Mouse (Mus musculus) liver, adult 2 months (tissue): Measurements from ENCODE around the gene Hsd17b1. TPM values are rescaled to one million over a fixed set of nuclear protein-coding genes. Genes with fewer than 3 reads are reported as not detected.

Experiments
- DNase-seq: peaks from one replicate; pipeline ENCODE4 v3.0.0-alpha.2; 2011; ENCODE audit warnings: low read depth, low spot score; ENCODE audit errors: extremely low read depth
- H3K27ac ChIP-seq: fragments of 200-500 bp; replicated peaks from 2 replicates; pipeline ENCODE4 v1.5.1; 2012; ENCODE audit warnings: low read depth, mild to moderate bottlenecking, control low read depth, inconsistent platforms, low read length; ENCODE audit not compliant: insufficient read depth
- H3K27me3 ChIP-seq: fragments of 200-500 bp; 2 replicates; pipeline ENCODE4 v1.6.1; 2012; ENCODE audit warnings: mild to moderate bottlenecking, moderate library complexity, low read length, inconsistent platforms; ENCODE audit not compliant: control insufficient read depth, insufficient read depth
- H3K36me3 ChIP-seq: fragments of 200-500 bp; 2 replicates; pipeline ENCODE4 v1.6.1; 2012; ENCODE audit warnings: low read length, inconsistent platforms; ENCODE audit not compliant: control insufficient read depth, insufficient read depth
- H3K4me1 ChIP-seq: fragments of 200-500 bp; 2 replicates; pipeline ENCODE4 v1.6.1; 2011; ENCODE audit warnings: low read length; ENCODE audit not compliant: control insufficient read depth, insufficient read depth
- H3K4me3 ChIP-seq: fragments of 200-500 bp; 2 replicates; pipeline ENCODE4 v1.5.1; 2011; ENCODE audit warnings: low read depth, mild to moderate bottlenecking, control low read depth, low read length, moderate library complexity; ENCODE audit not compliant: insufficient read depth
- H3K79me2 ChIP-seq: fragments of 200-500 bp; 2 replicates; pipeline ENCODE4 v1.6.1; 2012; ENCODE audit warnings: inconsistent platforms, mild to moderate bottlenecking, low read length, moderate library complexity; ENCODE audit not compliant: control insufficient read depth, insufficient read depth
- H3K9ac ChIP-seq: fragments of 200-500 bp; 2 replicates; pipeline ENCODE4 v1.6.1; 2012; ENCODE audit warnings: low read depth, mild to moderate bottlenecking, control low read depth, inconsistent platforms, low read length
- CTCF ChIP-seq: fragments of 200-500 bp; IDR thresholded peaks from 2 replicates; pipeline ENCODE4 v1.5.1; 2011; ENCODE audit warnings: low read depth, low read length, control low read depth
- POLR2A ChIP-seq: fragments of 200-500 bp; IDR thresholded peaks from 2 replicates; pipeline ENCODE4 v1.6.1; 2011; ENCODE audit warnings: low read length, control low read depth; ENCODE audit not compliant: insufficient read depth; ENCODE audit errors: extremely low read depth
- WGBS: fragments of 180-500 bp; shearing (Covaris S2); methylation state at CpG from one replicate; pipeline ENCODE4 v1.1.7; 2018; 5-methylcytosine and 5-hydroxymethylcytosine counted together
- polyA plus RNA-seq: library from polyadenylated mRNA; depleted of rRNA; stranded (reverse); fragments of >200 nt; gene quantifications from 2 replicates; pipeline ENCODE4 v1.2.3, GENCODE M21; 2012
- total RNA-seq: library from RNA; depleted of rRNA; stranded (reverse); fragments of >200 nt; gene quantifications from 2 replicates; pipeline ENCODE4 v1.2.3, GENCODE M21; 2014

The Hsd17b1 gene
- total and polyA plus RNA-seq, 2 experiments: 0.37 TPM

DNA sequence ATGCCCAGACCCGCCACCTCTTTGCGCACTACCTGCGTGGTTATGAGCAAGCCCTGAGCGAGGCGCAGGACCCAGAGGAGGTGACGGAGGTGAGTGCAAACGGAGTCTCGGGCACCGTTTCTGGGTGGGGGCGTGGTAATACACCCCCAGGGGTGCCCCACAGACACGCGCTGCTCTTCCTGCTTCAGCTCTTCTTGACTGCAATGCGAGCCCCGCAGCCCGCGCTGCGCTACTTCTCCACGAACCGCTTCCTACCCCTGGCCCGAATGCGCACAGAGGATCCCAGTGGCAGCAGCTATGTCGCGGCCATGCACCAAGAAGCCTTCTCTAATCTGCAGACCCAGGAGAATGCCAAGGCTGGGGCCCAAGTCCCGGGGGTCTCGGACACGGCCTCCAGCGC is 1.5 kb downstream of the Hsd17b1 start:
- Histone ChIP-seq H3K27me3 (no peaks in the 10 kb centered on the region), H3K4me1 (peaks cover 14% of the 10 kb centered on the region), H3K79me2 (peaks cover 6% of the 10 kb centered on the region; the same call in 1 of the 2 replicates), H3K27ac (no peak overlapping the region), H3K9ac (no peak overlapping the region), H3K36me3 (no peaks in the 10 kb centered on the region), H3K4me3 (no peak overlapping the region)
- DNase-seq: no peak
- TF ChIP-seq POLR2A (no peak), CTCF (no peak)
- 40% methylated on average over 27 of the region's 27 CpGs for WGBS

DNA sequence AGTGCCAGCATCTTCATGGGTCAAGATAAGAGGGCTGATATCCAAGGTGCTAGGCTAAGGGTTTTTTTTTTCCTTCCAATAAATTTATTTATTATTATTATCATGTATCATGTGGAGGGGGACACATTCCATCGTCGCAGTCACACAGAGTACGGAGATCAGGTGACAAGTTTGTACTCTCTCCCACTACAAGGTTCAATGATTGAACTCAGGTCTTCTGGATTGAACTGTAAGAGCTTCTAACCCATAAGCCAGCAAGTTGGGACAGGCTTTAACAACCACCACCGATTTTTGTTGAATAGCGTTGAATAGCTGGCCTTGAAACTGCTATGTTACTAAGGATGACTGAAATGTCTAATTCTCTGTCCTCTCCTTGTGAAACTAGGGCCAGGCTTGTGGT is 2.2 kb downstream of the Hsd17b1 start:
- no peaks in the 10 kb centered on the region for H3K27me3 ChIP-seq

DNA sequence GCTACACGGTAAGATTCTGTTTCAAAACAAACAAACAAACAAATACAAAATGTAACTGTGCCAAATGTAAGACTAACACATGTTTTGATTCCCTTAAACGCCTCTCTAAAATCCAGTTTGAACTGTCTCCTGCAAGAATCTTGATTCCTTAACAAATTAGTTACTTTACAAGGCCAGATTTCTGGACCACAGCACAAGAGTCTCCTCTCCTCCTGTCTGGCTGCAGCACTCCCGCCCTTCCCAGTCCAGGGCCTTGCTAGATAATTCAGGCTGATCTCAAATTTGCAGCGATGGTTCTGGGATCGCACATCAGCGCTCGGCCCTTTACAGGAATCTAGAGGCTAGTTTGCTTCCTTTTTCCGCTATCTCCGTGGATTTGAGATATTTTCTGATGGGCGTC is 3.4 kb downstream of the Hsd17b1 start:
- no peaks in the 10 kb centered on the region for H3K36me3 ChIP-seq
- WGBS: 7% methylated on average over 10 of the region's 10 CpGs
- no peaks in the 10 kb centered on the region for H3K27me3 ChIP-seq
- H3K79me2 ChIP-seq: peaks cover 6% of the 10 kb centered on the region; the same call in 1 of the 2 replicates
- H3K4me1 ChIP-seq: peaks cover 19% of the 10 kb centered on the region
- H3K27ac ChIP-seq: peak overlapping the region; percentile 79
- no peak for TF ChIP-seq CTCF
- TF ChIP-seq POLR2A: no peak
- DNase-seq: no peak
- H3K9ac ChIP-seq: peak overlapping the region; percentile 67
- 0 out of 2 replicates have a peak overlapping the region, but pooled peaks have one; percentile 43 for H3K4me3 ChIP-seq

More for the DNA sequence above, 2.2 kb downstream of the Hsd17b1 start:
- Histone ChIP-seq H3K9ac (no peak overlapping the region), H3K79me2 (peaks cover 6% of the 10 kb centered on the region; the same call in 1 of the 2 replicates), H3K27ac (no peak overlapping the region), H3K4me1 (peaks cover 14% of the 10 kb centered on the region), H3K36me3 (no peaks in the 10 kb centered on the region), H3K4me3 (no peak overlapping the region)
- peak; percentile 26 for DNase-seq
- TF ChIP-seq CTCF: no peak
- TF ChIP-seq POLR2A: no peak
- WGBS: 79% methylated on average over 5 of the region's 5 CpGs

DNA sequence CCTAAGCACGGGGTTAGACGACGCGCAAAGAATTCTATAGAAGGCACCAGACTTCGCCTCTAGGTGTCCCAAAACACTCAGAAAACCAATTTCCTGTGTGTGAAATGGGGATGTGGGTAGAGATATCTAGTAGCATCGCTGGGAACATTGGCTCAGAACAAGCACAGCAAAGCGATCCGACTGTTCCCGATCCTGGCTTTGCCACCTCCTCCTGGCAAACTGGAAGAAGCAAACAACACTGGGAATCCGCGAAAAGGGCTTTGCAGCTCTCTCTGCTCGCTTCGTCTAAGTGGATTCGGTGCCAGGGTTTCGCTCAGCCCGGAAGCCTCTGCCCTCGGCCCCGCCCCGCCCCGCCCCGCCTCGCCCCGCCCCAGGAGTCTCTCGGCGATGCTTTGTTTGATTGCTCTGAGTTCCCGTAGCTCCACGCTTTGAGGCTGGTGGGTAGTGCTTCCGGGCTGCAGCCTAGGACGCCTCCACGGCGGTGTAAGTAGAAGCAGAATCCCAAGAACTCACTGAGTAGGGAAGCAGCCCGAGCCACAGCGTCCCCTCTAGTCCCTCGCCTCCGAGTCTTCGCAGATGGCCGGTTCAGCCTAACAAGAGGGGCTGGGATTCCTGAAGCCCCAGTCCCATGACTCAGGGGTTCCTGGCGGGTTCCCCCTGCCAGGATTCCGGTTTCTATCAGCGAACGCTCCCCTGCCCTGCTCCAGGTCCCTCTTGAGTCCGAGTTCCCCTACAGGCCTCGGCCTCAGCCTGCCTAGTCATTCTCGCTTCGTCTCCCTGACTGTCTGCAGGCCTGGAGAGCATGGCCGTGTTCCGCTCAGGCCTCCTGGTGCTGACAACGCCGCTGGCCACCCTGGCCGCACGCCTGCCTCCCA is 4.2 kb downstream of the Hsd17b1 start, which contains the start of gene Coasy:
TSS of gene Coasy (plus strand) at position 358 of the 875 bp plus-strand sequence.
- peaks cover 19% of the 10 kb centered on the region for H3K4me1 ChIP-seq
- peak within 1 kb of the TSS; percentile 94 for H3K9ac ChIP-seq
- peaks cover 6% of the 10 kb centered on the region; the same call in 1 of the 2 replicates for H3K79me2 ChIP-seq
- TF ChIP-seq CTCF: peak; percentile 8; the same call in 1 of the 2 replicates
- TF ChIP-seq POLR2A: peak; percentile 81
- under 1% methylated on average over 51 of the region's 51 CpGs for WGBS
- DNase-seq: peak; percentile 85
- H3K4me3 ChIP-seq: peak within 1 kb of the TSS; percentile 85
- peak within 1 kb of the TSS; percentile 90 for H3K27ac ChIP-seq
- H3K36me3 ChIP-seq: no peaks in the 10 kb centered on the region
- no peaks in the 10 kb centered on the region for H3K27me3 ChIP-seq

DNA sequence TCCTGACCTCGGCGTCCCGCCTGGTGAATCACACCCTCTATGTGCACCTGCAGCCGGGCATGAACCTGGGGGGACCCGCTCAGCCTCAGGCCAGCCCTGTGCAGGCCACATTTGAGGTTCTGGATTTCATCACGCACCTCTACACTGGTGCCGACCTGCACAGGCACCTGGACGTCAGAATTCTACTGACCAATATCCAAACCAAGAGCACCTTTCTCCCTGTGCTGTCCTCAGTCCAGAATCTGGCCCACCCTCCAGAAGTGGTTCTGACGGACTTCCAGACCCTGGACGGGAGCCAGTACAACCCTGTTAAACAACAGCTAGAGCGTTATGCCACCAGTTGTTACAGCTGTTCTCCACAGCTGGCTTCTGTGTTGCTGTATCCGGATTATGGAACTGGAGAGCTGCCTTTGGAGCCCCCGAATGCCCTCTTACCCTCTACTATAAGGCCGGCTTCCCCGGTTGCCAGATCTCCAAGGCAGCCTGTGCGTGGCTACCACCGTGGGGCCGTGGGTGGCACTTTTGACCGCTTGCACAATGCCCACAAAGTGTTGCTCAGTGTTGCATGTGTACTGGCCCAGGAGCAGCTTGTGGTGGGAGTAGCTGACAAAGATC is 5.0 kb downstream of the Hsd17b1 start:
- Histone ChIP-seq H3K9ac (peak overlapping the region; percentile 94), H3K27me3 (no peaks in the 10 kb centered on the region), H3K4me3 (peak overlapping the region; percentile 85), H3K27ac (peak overlapping the region; percentile 90), H3K36me3 (no peaks in the 10 kb centered on the region), H3K79me2 (peaks cover 6% of the 10 kb centered on the region; the same call in 1 of the 2 replicates), H3K4me1 (peaks cover 24% of the 10 kb centered on the region)
- WGBS: 6% methylated on average over 19 of the region's 19 CpGs
- DNase-seq: peak; percentile 76
- TF ChIP-seq CTCF (no peak), POLR2A (no peak)
